Comparison of ENCODE assay signal across 38 mouse cellular contexts in genomic region chr1:181339106-181339505, GRCm38 (mm10). TPM values are rescaled to one million over a fixed set of nuclear protein-coding genes. Genes with fewer than 3 reads are reported as not detected.
"Had no signal": no experiment of that assay in that cellular context is flagged by ENCODE, and none has a peak within 500 bp of the region (broad histone marks: within the 10 kb centered on the region; RNA-seq: fewer than 3 reads in every experiment).

No protein-coding gene starts in this region.

- H3K4me3 ChIP-seq: limb, embryonic 10.5 days; limb, embryonic 12.5 days; limb, embryonic 13.5 days; limb, embryonic 15.5 days; liver, embryonic 12.5 days; liver, embryonic 13.5 days; liver, embryonic 15.5 days; lung, embryonic 15.5 days; megakaryocyte, embryonic 14.5 days; midbrain, embryonic 10.5 days; midbrain, embryonic 12.5 days; midbrain, embryonic 13.5 days; midbrain, embryonic 15.5 days; myocyte; neural tube, embryonic 12.5 days had no signal

- H3K4me2 ChIP-seq: limb, embryonic 12.5 days; limb, embryonic 13.5 days; limb, embryonic 15.5 days; liver, embryonic 11.5 days; liver, embryonic 12.5 days; liver, embryonic 13.5 days; liver, embryonic 15.5 days; lung, embryonic 14.5 days; lung, embryonic 15.5 days; midbrain, embryonic 11.5 days; midbrain, embryonic 12.5 days; midbrain, embryonic 13.5 days; midbrain, embryonic 15.5 days; neural tube, embryonic 12.5 days had no signal

- H3K9me3 ChIP-seq: limb, embryonic 10.5 days; limb, embryonic 13.5 days; limb, embryonic 15.5 days; lung, embryonic 15.5 days; midbrain, embryonic 12.5 days; midbrain, embryonic 13.5 days; midbrain, embryonic 15.5 days; neural tube, embryonic 12.5 days had no signal

- H3K36me3 ChIP-seq: limb, embryonic 10.5 days; limb, embryonic 12.5 days; limb, embryonic 13.5 days; limb, embryonic 15.5 days; lung, embryonic 15.5 days; midbrain, embryonic 10.5 days; midbrain, embryonic 12.5 days; midbrain, embryonic 13.5 days; midbrain, embryonic 15.5 days; neural tube, embryonic 12.5 days had no signal

- ATAC-seq: liver, embryonic 12.5 days; liver, postnatal 0 days; lung, postnatal 0 days; midbrain, embryonic 13.5 days; midbrain, embryonic 15.5 days had no signal

- H3K9ac ChIP-seq: limb, embryonic 12.5 days; limb, embryonic 13.5 days; limb, embryonic 15.5 days; liver, embryonic 12.5 days; liver, embryonic 13.5 days; liver, embryonic 14.5 days; liver, embryonic 15.5 days; liver, postnatal 0 days; lung, embryonic 14.5 days; lung, embryonic 15.5 days; midbrain, embryonic 12.5 days; midbrain, embryonic 13.5 days; midbrain, embryonic 15.5 days; neural tube, embryonic 12.5 days had no signal

- H3K27me3 ChIP-seq: limb, embryonic 12.5 days; limb, embryonic 13.5 days; limb, embryonic 15.5 days; lung, embryonic 15.5 days; midbrain, embryonic 12.5 days; midbrain, embryonic 13.5 days; midbrain, embryonic 15.5 days; neural tube, embryonic 12.5 days had no signal

- DNase-seq: left cerebral cortex, postnatal 4 days; liver; liver, embryonic 13.5 days; liver, postnatal 0 days; lung, adult 18-20 months; lung, adult 2 months; lung, embryonic 14.5 days; lung, postnatal 10 days; lung, postnatal 14 days; lung, postnatal 36 days; lung, postnatal 4 days; midbrain, embryonic 14.5 days had no signal

- H3K27ac ChIP-seq: limb, embryonic 10.5 days; limb, embryonic 12.5 days; limb, embryonic 13.5 days; limb, embryonic 15.5 days; liver, embryonic 12.5 days; liver, embryonic 14.5 days; liver, embryonic 15.5 days; lung, embryonic 15.5 days; macrophage; midbrain, embryonic 10.5 days; midbrain, embryonic 12.5 days; midbrain, embryonic 13.5 days; midbrain, embryonic 15.5 days; neural tube, embryonic 12.5 days had no signal

- H3K4me1 ChIP-seq: limb, embryonic 10.5 days; limb, embryonic 15.5 days; lung, embryonic 15.5 days; megakaryocyte, embryonic 14.5 days; midbrain, embryonic 10.5 days; midbrain, embryonic 12.5 days; midbrain, embryonic 13.5 days; midbrain, embryonic 15.5 days; neural tube, embryonic 12.5 days had no signal

RNA-seq across cellular contexts. Expression of gene Cnih3, which starts 13.3 kb away (rescaled TPM):
- total RNA-seq: liver, adult 2 months; megakaryocyte progenitor cell, adult 5-6 weeks; megakaryocyte, adult 5-6 weeks; megakaryocyte-erythroid progenitor cell, adult 5-6 weeks; monocyte, adult 5-6 weeks had no signal
- polyA plus RNA-seq: limb, embryonic 11.5 days; liver, adult 2 months; liver, embryonic 11.5 days; liver, embryonic 13.5 days; liver, embryonic 16.5 days; liver, postnatal 0 days; lung, embryonic 14.5 days; macrophage had no signal
